Mouse (Mus musculus) frontal cortex, postnatal 14 days (tissue): ENCODE results near the gene Esr2.

Experiments
- DNase-seq, 2 experiments: peaks; one replicate each; pipeline ENCODE4 v3.0.0; 2022; ENCODE audit warnings: low spot score in 2 of 2

Esr2 gene

DNA sequence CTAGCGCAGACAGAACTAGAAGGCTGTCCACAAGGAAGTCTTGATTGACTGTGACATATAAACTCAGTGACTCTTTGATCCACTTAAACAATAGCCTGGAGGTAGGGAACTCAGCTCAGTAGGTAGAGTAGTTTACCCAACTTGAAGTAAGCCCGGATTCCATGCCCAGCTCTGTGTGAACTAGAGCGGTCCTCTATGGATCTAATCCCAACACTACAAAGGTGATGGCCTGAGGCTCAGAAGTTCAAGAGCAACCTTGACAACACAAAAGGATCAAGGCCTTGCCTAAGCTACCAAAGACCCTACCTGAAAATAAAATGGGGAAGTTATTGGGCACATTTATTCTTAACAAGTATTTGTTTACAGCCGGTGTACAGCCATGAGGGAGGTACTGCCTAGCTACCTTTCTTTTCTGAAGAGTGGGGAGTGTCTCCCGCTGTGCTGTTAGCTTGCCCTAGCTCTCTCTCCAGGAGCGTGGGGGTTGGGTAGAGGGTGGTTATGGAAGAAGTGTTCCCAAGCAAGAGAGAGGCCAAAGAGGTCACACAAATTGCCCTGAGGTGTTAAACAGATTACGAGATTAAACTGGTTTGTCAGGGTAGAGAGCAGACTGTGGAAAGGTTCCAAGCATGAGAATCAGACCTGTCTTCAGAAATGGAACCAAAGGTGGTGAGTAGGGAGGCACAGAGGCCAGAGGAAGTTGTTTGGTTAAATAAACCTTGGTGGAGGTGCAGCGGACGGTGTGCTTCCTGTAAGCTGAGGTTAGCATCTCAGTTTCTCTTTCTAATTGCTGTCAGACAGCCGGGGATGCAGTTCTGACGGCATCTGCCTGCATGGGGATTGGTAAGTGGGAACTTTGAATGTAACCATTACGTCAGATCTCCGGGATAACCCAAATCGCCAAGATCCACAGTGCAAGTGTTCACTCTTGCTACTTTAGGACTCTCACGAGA, 90.8 kb downstream of the Esr2 start:
- DNase-seq = no peak

- DNase-seq = no peak
Measured at GRCm38 (mm10) chr12:76085066-76085465, 92.0 kb downstream of the Esr2 start.

DNA sequence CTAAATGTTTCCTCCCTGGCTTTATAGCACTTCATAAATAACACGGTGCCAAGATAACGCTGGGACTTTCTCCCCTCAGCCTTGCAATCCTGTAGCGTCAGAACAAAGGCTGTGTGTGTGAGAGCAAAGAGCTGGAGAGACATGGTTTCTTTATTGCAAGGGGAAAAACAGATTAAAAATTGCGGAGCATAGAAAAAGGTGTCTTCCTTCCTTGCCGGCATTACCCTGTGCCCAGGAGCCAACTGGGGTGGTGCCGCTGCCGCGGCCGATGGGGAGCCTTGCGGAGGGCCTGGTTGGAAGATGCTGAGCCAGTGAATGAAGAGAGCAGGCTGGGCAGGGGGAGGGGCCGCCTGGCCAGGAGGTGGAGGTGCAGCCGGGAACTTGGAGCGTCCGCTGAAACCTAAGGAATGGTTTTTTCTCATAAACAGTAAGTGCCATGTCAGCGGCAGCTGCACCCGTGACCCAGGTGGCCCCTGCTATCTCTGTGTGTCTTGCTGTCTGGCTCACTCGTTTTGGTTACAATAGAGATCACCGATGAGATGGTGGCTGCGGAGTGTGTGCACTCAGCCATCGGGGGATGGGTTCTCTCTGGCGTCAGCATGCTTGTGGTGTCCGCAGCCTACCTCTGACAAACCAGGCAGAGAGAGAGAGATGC, 95.4 kb downstream of the Esr2 start:
- DNase-seq = peak; percentile 69 to 76

- no peak for DNase-seq
Measured at GRCm38 (mm10) chr12:76080876-76081556, 96.0 kb downstream of the Esr2 start.

- no peak for DNase-seq
Measured at GRCm38 (mm10) chr12:76073981-76074380, 103.1 kb downstream of the Esr2 start.

DNA sequence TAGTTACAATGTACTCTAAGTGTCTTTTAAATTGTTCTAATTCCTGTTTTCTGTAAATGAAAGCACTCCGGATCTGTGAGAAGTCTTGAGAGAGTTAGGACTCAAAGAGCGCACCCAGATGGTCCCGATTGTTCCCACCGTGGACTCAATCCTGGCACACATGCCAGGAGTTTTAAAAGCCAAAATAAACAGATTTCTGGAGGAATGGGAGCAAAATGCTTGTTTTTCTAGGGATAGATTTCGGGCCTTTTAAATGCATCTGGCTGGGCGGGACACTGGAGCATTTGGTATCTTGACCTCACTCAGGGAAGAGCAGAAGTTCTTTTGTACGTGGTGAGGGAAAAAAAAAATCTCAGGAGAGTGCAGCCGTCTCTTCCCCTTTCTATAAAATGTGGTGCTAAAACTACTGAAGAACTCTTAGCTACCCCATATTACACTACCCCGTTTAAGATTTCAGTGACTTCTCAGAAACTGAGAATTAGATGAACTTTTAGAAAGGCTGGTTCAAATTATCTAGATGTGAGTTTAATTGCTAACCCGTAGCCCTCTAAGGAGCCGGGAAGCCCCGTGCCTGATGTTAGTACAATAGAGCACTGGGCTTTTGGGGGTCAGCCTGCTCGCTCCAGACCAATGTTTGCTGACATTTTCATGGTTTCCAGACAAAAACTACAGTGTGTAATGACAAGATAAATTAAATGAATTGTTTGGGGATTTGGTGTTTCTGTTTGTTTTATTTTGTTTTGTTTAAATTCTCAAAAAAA, 103.8 kb downstream of the Esr2 start:
- DNase-seq = no peak

DNA sequence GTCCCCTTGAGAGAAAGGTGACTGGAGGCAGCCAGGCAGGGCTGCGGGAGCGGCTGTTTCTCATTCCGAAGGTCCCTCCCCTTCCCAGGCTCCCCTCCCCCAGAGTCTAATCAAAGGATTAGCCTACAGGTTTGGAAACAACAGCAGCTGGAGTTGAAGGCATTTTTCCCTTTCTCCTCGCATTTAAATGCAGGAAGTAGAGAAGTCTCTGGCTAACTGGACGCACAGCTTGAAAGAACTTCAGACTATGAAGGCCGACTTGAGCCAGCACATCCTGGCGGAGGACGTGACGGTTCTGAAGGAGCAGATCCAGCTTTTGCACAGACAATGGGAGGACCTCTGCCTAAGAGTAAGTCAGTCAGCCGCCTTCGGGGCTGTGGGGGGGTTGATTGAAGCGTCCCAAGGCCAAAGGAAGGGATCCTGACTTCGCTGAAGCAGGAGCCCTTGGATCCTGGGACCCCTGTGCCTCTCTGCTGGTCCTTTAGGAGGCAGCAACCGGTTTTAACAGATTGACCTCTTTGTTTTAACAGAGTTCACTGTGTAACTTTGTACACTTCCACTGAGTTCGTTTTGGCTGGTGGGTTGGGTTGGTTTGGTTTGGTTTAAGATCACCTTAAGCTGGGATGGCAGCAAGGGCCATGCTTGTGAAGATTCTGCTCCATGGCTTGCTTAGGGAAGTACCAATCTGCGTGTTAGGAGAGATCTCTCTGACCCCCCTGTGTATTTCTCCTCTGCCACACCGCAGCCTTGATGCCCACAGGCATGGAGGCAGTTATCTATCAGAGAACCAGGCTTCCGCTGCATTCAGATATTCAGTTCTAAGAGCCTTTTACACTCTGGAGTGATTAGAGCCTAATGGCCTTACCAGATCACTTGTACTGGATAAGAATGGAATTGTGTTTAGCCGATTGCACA, 104.9 kb downstream of the Esr2 start:
- no peak for DNase-seq
